Mouse (Mus musculus) liver, embryonic 16.5 days (tissue): Measurements from ENCODE around the gene Lpar2. TPM values are rescaled to one million over a fixed set of nuclear protein-coding genes. Genes with fewer than 3 reads are reported as not detected.

Experiments
- ATAC-seq: fragments of 200-750 bp; cut with Nextera tagmentation; 2 replicates; pipeline ENCODE4 v1.8.0; 2017; ENCODE audit warnings: low read depth, mild to moderate bottlenecking, moderate number of reproducible peaks, moderate library complexity
- H3K27ac ChIP-seq: fragments of 300-500 bp; sonication (generic); 2 replicates; pipeline ENCODE4 v1.5.1; 2014; ENCODE audit warnings: mild to moderate bottlenecking, low read length
- H3K27me3 ChIP-seq: fragments of 300-500 bp; sonication (generic); 2 replicates; pipeline ENCODE4 v1.6.1; 2014; ENCODE audit warnings: low read depth, low read length, mixed read lengths; ENCODE audit not compliant: control insufficient read depth, insufficient read depth
- H3K36me3 ChIP-seq: fragments of 300-500 bp; sonication (generic); 2 replicates; pipeline ENCODE4 v1.6.1; 2014; ENCODE audit warnings: mild to moderate bottlenecking; ENCODE audit not compliant: control insufficient read depth, insufficient read depth
- H3K4me1 ChIP-seq: fragments of 300-500 bp; sonication (generic); 2 replicates; pipeline ENCODE4 v1.6.1; 2014; ENCODE audit warnings: low read depth, low read length, mixed read lengths; ENCODE audit not compliant: control insufficient read depth
- H3K4me2 ChIP-seq: fragments of 300-500 bp; sonication (generic); 2 replicates; pipeline ENCODE4 v1.6.1; 2014; ENCODE audit warnings: low read depth, low read length, mixed read lengths
- H3K4me3 ChIP-seq: fragments of 300-500 bp; sonication (generic); 2 replicates; pipeline ENCODE4 v1.5.1; 2014; ENCODE audit warnings: low read depth, mild to moderate bottlenecking, low read length
- H3K9ac ChIP-seq: fragments of 300-500 bp; sonication (generic); 2 replicates; pipeline ENCODE4 v1.6.1; 2014; ENCODE audit warnings: low read depth, low read length
- H3K9me3 ChIP-seq: fragments of 300-500 bp; sonication (generic); replicated peaks from 2 replicates; pipeline ENCODE4 v1.6.1; 2016; ENCODE audit warnings: low read length; ENCODE audit not compliant: control insufficient read depth
- WGBS: fragments of 180-500 bp; shearing (Covaris S2); extraction: QIAGEN DNeasy Blood & Tissue Kit; methylation state at CpG from one replicate; pipeline ENCODE4 v1.1.7; 2014; ENCODE audit not compliant: insufficient replicate concordance; 5-methylcytosine and 5-hydroxymethylcytosine counted together
- polyA plus RNA-seq: library from polyadenylated mRNA; unstranded; fragments of >200 nt; fragmentation: Nextera tagmentation; extraction: Ambion mirVana; gene quantifications from 2 replicates; pipeline ENCODE4 v1.2.1, GENCODE M21; 2015

The Lpar2 gene
- polyA plus RNA-seq, 1 experiment from 2014 or later = 0.07 TPM

GRCm38 (mm10) chr8:69791415-69792068 is 30.7 kb upstream of the Lpar2 start:
- H3K4me1 ChIP-seq = peaks cover 23% of the 10 kb centered on the region
- 0% methylated on average over 48 of the region's 48 CpGs for WGBS
- H3K4me2 ChIP-seq = peak overlapping the region; percentile 85
- peak overlapping the region; percentile 94 for H3K9ac ChIP-seq
- ATAC-seq = peak; percentile 63
- peak overlapping the region; percentile 100 for H3K27ac ChIP-seq
- H3K27me3 ChIP-seq = no peaks in the 10 kb centered on the region
- peak overlapping the region; percentile 100 for H3K4me3 ChIP-seq
- peaks cover 21% of the 10 kb centered on the region for H3K36me3 ChIP-seq
- no peaks in the 10 kb centered on the region for H3K9me3 ChIP-seq

- Histone ChIP-seq H3K36me3 (peaks cover 40% of the 10 kb centered on the region), H3K4me3 (no peak overlapping the region), H3K4me1 (peaks cover 23% of the 10 kb centered on the region), H3K27me3 (no peaks in the 10 kb centered on the region), H3K9me3 (no peaks in the 10 kb centered on the region), H3K4me2 (no peak overlapping the region), H3K9ac (no peak overlapping the region), H3K27ac (no peak overlapping the region)
- 92% methylated on average over 4 of the region's 4 CpGs for WGBS
- no peak for ATAC-seq
These were observed 28.6 kb upstream of the Lpar2 start for GRCm38 (mm10) chr8:69793666-69794065.

GRCm38 (mm10) chr8:69794096-69794495 is 28.1 kb upstream of the Lpar2 start:
- H3K27me3 ChIP-seq = no peaks in the 10 kb centered on the region
- H3K4me1 ChIP-seq = peaks cover 22% of the 10 kb centered on the region
- peaks cover 43% of the 10 kb centered on the region for H3K36me3 ChIP-seq
- no peak overlapping the region for H3K27ac ChIP-seq
- no peak overlapping the region for H3K4me2 ChIP-seq
- ATAC-seq = no peak
- H3K4me3 ChIP-seq = no peak overlapping the region
- WGBS = 78% methylated on average over 3 of the region's 3 CpGs
- H3K9me3 ChIP-seq = no peaks in the 10 kb centered on the region
- H3K9ac ChIP-seq = no peak overlapping the region

GRCm38 (mm10) chr8:69794901-69795300 is 27.3 kb upstream of the Lpar2 start:
- no peak overlapping the region for H3K27ac ChIP-seq
- H3K36me3 ChIP-seq = peaks cover 51% of the 10 kb centered on the region
- H3K27me3 ChIP-seq = no peaks in the 10 kb centered on the region
- H3K4me3 ChIP-seq = no peak overlapping the region
- WGBS = 86% methylated on average over 6 of the region's 6 CpGs
- ATAC-seq = no peak
- H3K4me1 ChIP-seq = peaks cover 15% of the 10 kb centered on the region
- H3K4me2 ChIP-seq = no peak overlapping the region
- H3K9me3 ChIP-seq = no peaks in the 10 kb centered on the region
- no peak overlapping the region for H3K9ac ChIP-seq

GRCm38 (mm10) chr8:69796721-69797345 is 25.4 kb upstream of the Lpar2 start:
- Histone ChIP-seq H3K27ac (no peak overlapping the region), H3K4me3 (no peak overlapping the region), H3K9ac (no peak overlapping the region), H3K27me3 (no peaks in the 10 kb centered on the region), H3K36me3 (peaks cover 66% of the 10 kb centered on the region), H3K4me1 (peaks cover 10% of the 10 kb centered on the region), H3K9me3 (no peaks in the 10 kb centered on the region), H3K4me2 (no peak overlapping the region)
- no peak for ATAC-seq
- WGBS = 89% methylated on average over 16 of the region's 16 CpGs

- ATAC-seq = no peak
- 89% methylated on average over 10 of the region's 10 CpGs for WGBS
- Histone ChIP-seq H3K27ac (no peak overlapping the region), H3K9me3 (no peaks in the 10 kb centered on the region), H3K36me3 (peaks cover 74% of the 10 kb centered on the region), H3K4me3 (no peak overlapping the region), H3K9ac (no peak overlapping the region), H3K27me3 (no peaks in the 10 kb centered on the region), H3K4me1 (peaks cover 2% of the 10 kb centered on the region), H3K4me2 (no peak overlapping the region)
These were observed 24.6 kb upstream of the Lpar2 start for GRCm38 (mm10) chr8:69797661-69798060.

GRCm38 (mm10) chr8:69799261-69799660 is 23.0 kb upstream of the Lpar2 start:
- no peak overlapping the region for H3K4me2 ChIP-seq
- no peaks in the 10 kb centered on the region for H3K27me3 ChIP-seq
- no peak overlapping the region for H3K4me3 ChIP-seq
- H3K36me3 ChIP-seq = peaks cover 81% of the 10 kb centered on the region
- no peak overlapping the region for H3K9ac ChIP-seq
- H3K27ac ChIP-seq = no peak overlapping the region
- no peaks in the 10 kb centered on the region for H3K9me3 ChIP-seq
- WGBS = 78% methylated on average over 8 of the region's 8 CpGs
- ATAC-seq = no peak
- no peaks in the 10 kb centered on the region for H3K4me1 ChIP-seq

- Histone ChIP-seq H3K27ac (no peak overlapping the region), H3K27me3 (no peaks in the 10 kb centered on the region), H3K4me2 (no peak overlapping the region), H3K4me1 (no peaks in the 10 kb centered on the region), H3K4me3 (no peak overlapping the region), H3K9ac (no peak overlapping the region), H3K36me3 (peaks cover 79% of the 10 kb centered on the region), H3K9me3 (no peaks in the 10 kb centered on the region)
- ATAC-seq = no peak
- WGBS = 89% methylated on average over 5 of the region's 5 CpGs
These were observed 22.3 kb upstream of the Lpar2 start for GRCm38 (mm10) chr8:69799946-69800345.

GRCm38 (mm10) chr8:69801796-69802195 is 20.4 kb upstream of the Lpar2 start:
- no peak overlapping the region for H3K4me2 ChIP-seq
- 84% methylated on average over 4 of the region's 4 CpGs for WGBS
- H3K4me1 ChIP-seq = no peaks in the 10 kb centered on the region
- no peaks in the 10 kb centered on the region for H3K27me3 ChIP-seq
- no peaks in the 10 kb centered on the region for H3K9me3 ChIP-seq
- no peak overlapping the region for H3K9ac ChIP-seq
- peaks cover 87% of the 10 kb centered on the region for H3K36me3 ChIP-seq
- H3K27ac ChIP-seq = no peak overlapping the region
- H3K4me3 ChIP-seq = no peak overlapping the region
- ATAC-seq = no peak
